Mouse (Mus musculus) B cell, adult 2 months (primary cell): ENCODE measurements around the gene Frmpd4.

Experiments used
- DNase-seq, 2 experiments: peaks; one replicate each; pipeline ENCODE4 v3.0.0; 2022

Gene Frmpd4

DNA sequence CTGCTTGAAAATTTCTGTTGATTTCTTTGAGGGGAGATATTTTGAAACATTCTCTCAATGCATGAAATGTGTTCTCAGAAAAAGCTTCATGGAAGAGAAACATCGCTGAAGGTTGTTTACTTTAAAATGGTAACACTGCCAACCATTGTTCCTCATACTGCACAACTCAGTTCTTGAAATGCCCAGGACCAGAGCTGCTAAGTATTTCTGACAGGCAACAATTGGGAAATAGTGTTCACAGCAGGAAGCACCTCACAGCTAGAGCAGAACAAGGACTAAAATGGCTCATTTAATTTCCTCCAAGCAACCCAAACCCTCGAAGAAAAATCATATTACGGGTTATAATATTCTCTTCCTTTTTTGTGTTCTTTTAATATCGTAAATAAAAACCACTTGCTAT is 1054.5 kb downstream of the Frmpd4 start:
- DNase-seq, result no peak

DNA sequence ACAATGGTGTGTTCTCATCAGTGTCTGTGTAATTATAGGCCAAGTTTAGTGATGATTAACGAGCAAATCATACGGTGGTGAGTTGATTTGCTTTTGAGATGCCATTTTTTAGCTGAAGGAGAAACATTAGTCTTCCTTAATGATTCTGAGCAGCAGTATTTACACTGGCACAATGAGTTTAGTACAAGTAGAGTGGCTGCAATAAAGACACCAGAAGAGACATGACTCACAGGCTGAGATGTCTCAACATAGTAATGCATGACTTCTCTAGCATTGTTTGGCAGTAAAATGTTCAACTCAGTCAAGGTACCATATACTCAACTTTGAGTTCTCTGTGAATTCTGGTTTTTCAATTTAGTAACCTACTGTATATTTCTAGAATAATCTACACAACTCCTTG is 1058.6 kb downstream of the Frmpd4 start:
- DNase-seq, result no peak

- DNase-seq, result peak; percentile 50 to 60
Observed at GRCm38 (mm10) chrX:167497780-167498179, 1079.3 kb downstream of the Frmpd4 start.

DNA sequence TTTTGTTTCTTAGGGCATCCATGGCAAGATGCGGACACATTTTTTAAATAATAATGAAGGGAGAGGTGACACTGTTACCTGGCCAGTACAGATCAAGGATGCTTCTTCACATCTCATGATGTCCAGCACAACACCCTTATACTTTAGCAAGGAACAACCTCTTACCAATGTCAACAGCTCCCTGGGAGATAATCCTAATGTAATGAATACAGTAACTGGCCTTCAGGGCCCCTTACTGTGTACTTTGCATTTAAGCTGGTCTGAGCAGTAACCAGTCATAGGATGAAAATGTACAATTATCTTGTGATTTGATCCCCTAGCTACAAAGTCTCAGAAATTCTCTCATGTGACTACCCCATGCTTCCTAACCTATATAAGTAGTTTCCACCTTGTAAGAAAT is 1084.8 kb downstream of the Frmpd4 start:
- DNase-seq, result no peak

DNA sequence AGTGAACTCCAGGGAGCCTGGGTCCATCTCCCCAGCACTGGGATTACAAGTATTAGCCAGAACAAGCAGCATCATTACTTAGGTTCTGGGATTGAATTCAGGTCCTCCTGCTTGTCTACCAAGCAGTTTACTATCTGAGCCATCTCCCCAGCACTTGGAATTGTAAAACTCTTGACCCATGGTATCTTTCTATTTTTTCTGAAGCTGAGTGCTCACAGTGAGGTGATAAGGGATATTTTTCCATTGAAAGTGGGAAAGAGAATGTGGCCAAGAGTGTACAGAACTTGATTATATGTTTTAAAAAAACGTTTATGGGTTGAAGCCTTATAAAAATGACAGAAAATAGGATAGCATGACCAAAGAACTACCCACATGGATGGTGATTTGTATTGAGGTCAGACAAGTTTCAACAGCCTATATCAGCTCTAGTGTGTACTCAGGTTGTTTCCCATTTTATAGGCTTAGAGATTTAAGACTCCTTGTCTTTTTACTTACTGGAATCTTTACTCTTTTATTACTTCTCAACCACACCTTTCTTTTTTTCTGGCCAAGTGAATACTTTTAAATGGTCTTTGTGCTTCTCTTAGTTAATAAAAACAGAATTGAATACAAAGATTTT is 1085.3 kb downstream of the Frmpd4 start:
- DNase-seq, result no peak

- no peak for DNase-seq
Observed at GRCm38 (mm10) chrX:167483409-167484177, 1093.4 kb downstream of the Frmpd4 start.

DNA sequence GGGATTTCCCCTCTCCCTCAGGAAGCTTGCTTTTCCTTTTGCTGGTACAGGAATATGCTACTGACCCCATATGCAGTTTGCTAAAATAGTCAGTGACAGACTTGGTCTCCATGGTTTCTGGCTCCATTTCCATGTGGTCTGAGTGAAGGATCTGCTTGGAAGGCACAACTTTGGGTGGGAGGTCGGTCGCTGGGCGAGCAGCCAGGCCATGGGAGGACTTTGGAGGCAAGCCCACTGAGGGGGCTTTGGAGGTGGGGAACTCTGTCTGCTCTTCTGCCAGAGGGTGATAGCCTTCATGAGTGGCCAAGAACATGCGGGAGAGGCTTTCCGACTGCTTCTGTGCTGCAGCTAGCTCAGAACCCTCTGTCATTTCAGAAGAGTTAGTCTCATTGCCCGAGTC is 1099.4 kb downstream of the Frmpd4 start:
- no peak for DNase-seq

- no peak for DNase-seq
Observed at GRCm38 (mm10) chrX:167434883-167435282, 1142.1 kb downstream of the Frmpd4 start.

DNA sequence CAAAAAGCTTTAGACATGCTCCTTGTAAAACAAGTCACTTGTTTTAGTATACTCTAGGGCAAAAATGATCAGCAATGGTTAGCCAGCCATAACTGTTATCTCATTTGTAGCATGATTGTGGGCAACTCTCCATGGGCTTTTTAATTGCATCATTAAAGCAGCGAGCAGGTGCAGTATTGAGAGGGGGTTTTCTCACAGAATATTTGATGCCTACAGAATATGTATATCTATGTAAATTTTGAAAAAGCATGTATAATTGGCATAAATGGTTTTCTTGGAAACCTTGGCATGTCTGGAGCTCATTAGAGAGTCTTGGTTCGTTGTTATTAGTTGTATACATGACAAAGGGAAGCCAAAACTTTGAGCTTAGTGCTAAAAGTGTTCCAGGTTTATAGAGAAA is 1143.1 kb downstream of the Frmpd4 start:
- no peak for DNase-seq
